Mouse (Mus musculus): Measurements from ENCODE around the gene Kdm8. TPM values are rescaled to one million over a fixed set of nuclear protein-coding genes. Genes with fewer than 3 reads are reported as not detected.

The Kdm8 gene
- polyA plus RNA-seq (2012; rRNA removed) = 5.5 TPM in 2 replicates

DNA sequence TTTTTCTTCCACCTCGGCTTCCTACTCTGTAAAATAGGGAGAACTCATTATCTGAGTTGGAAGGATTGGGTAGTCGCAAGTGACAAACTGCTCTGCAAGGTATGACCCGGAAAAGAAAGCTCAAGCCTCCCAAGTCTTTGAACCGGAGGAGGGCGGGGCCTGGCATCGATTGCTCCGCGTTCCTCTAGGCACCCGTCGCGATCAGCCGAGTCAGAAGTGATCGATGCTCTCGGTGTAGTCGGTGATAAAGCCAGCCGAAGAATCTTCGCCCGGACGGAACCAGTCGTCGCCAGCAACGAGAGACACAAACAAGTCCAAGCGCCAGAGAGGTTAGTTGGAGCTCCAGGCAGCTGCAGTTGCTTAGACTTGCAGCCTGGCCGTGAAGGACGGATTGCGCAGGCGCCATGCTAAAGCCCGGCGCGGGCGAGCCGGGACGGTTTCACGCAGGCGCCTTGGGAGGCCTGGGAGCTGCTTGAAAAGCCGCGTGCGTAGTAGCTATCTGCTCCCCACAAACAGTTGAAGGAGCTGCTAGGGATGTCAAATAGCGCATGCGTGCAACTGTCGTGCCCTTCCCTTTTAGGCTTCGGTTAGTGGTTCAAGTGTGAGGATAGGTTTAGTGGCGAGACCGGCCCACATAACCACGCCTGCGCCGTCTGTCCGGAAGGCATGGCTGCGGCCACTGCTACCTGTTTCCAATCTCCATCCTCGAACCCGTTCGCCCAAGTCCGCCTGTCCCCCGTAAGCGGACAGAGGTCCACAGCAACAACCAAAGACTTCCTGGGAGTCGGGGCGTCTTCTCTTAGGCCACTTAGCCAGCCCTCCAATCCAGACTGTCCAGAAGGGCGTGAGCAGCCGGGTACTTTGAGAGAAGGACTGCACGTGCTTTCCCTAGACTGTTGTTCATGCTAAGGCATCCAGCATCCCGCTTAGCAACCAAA lies at the start of gene Kdm8:
Gene Kdm8 (plus strand): TSS at position 213 of the 938 bp plus-strand sequence.
- H3K4me3 ChIP-seq (ENCODE audit: insufficient read depth, low read length) = peak within 1 kb of the TSS; percentile 63
- TF ChIP-seq POLR2A (IDR thresholded peaks at IDR 0.05; ENCODE audit: extremely low read depth, insufficient read depth, low read length) = peak; percentile 71
- TF ChIP-seq CTCF (IDR thresholded peaks at IDR 0.05; ENCODE audit: extremely low read depth, insufficient read depth, low read length) = no peak
- peaks cover 5% of the 10 kb centered on the region; the same call in 1 of the 2 replicates for H3K4me1 ChIP-seq (ENCODE audit: control insufficient read depth, insufficient read depth, low read length)
- peak within 1 kb of the TSS; percentile 96 for H3K27ac ChIP-seq (ENCODE audit: insufficient read depth, low read length)

DNA sequence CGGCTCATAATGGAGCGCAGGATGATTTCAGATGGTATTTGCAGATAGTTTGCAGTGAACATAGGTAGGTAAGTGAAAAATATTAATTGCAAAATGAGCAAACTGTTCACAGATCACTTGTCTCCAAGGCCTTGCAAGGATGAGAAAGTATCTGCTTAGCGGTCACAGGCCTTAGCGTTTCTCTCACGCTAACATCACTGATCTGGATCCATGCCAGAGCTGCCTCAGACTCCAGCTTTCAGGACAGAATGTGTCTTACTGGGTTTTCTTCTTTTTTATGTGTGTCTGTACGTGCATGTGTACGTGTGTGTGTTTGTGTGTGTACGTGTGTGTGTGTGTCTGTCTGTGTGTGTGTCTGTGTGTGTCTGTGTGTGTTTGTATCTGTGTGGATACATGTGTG lies 46.4 kb upstream of the Kdm8 start:
- Histone ChIP-seq H3K27ac (ENCODE audit: insufficient read depth, low read length) (no peak overlapping the region), H3K4me3 (ENCODE audit: insufficient read depth, low read length) (no peak overlapping the region), H3K4me1 (ENCODE audit: control insufficient read depth, insufficient read depth, low read length) (peaks cover 7% of the 10 kb centered on the region)
- no peak for TF ChIP-seq POLR2A (IDR thresholded peaks at IDR 0.05; ENCODE audit: extremely low read depth, insufficient read depth, low read length)
- TF ChIP-seq CTCF (IDR thresholded peaks at IDR 0.05; ENCODE audit: extremely low read depth, insufficient read depth, low read length) = no peak

DNA sequence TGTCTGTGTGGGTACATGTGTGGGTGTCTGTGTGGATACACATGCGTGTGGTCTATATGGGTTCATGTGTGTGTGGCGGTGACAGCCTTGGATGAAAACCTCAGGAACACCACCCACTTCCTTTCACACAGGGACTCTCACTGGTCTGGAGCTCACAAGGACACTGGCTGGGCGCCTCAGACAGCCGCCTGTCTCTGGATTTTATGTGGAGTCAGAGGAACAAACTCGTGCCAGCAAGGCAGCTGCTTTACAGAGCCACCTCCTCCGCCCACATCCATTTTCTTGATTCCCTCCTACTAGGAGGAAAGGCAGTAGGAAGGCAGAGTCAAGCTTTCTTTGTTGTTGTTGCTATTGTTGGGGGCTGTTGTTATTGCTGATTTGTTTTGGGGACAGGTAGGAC lies 45.8 kb upstream of the Kdm8 start:
- TF ChIP-seq POLR2A (IDR thresholded peaks at IDR 0.05; ENCODE audit: extremely low read depth, insufficient read depth, low read length) = no peak
- TF ChIP-seq CTCF (IDR thresholded peaks at IDR 0.05; ENCODE audit: extremely low read depth, insufficient read depth, low read length) = no peak
- peaks cover 7% of the 10 kb centered on the region for H3K4me1 ChIP-seq (ENCODE audit: control insufficient read depth, insufficient read depth, low read length)
- no peak overlapping the region for H3K4me3 ChIP-seq (ENCODE audit: insufficient read depth, low read length)
- no peak overlapping the region for H3K27ac ChIP-seq (ENCODE audit: insufficient read depth, low read length)

DNA sequence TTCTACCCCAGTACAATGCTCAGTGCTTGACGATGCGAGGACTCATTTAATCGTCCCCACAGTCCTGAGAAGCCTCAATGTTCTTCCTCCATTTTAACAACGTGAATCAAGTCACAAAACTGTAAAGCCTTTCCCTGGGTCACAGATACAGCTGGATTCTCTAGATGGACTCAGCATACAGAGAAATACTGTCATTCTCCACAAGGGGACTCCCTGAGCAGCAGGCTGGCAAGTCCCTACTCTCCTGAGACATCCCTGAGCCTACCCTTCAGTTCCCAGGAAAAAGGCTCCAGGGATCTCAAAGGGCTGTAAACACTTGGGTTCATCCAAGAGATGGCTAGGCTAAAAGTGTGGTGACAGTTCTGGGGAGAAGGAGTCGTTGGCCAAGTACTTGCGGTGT lies 37.3 kb upstream of the Kdm8 start:
- H3K4me3 ChIP-seq (ENCODE audit: insufficient read depth, low read length) = no peak overlapping the region
- TF ChIP-seq POLR2A (IDR thresholded peaks at IDR 0.05; ENCODE audit: extremely low read depth, insufficient read depth, low read length) (no peak), CTCF (IDR thresholded peaks at IDR 0.05; ENCODE audit: extremely low read depth, insufficient read depth, low read length) (peak; percentile 32; the same call in 1 of the 2 replicates)

DNA sequence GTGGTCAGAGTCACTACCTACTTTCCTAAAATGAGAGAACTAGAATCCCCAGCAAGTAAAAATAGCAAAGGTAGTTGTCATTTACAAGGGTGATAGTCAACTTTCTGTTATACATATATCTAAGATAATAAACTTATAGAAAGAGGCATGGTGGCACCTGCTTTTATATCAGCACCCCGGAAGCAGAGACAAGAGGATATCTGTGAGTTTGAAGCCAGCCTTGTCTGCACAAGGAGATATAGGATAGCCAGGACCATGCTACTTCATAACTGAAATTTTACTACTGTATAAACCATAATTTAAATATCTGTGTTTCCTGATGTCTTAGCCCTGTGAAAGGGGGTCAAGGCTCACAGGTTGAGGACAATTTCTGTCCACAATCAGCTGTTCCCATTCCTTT lies 29.4 kb upstream of the Kdm8 start:
- Histone ChIP-seq H3K4me1 (ENCODE audit: control insufficient read depth, insufficient read depth, low read length) (no peaks in the 10 kb centered on the region), H3K27ac (ENCODE audit: insufficient read depth, low read length) (no peak overlapping the region), H3K4me3 (ENCODE audit: insufficient read depth, low read length) (no peak overlapping the region)
- no peak for TF ChIP-seq POLR2A (IDR thresholded peaks at IDR 0.05; ENCODE audit: extremely low read depth, insufficient read depth, low read length)
- TF ChIP-seq CTCF (IDR thresholded peaks at IDR 0.05; ENCODE audit: extremely low read depth, insufficient read depth, low read length) = no peak

More for the DNA sequence above, 37.3 kb upstream of the Kdm8 start:
- H3K27ac ChIP-seq (ENCODE audit: insufficient read depth, low read length) = no peak overlapping the region
- no peaks in the 10 kb centered on the region for H3K4me1 ChIP-seq (ENCODE audit: control insufficient read depth, insufficient read depth, low read length)

DNA sequence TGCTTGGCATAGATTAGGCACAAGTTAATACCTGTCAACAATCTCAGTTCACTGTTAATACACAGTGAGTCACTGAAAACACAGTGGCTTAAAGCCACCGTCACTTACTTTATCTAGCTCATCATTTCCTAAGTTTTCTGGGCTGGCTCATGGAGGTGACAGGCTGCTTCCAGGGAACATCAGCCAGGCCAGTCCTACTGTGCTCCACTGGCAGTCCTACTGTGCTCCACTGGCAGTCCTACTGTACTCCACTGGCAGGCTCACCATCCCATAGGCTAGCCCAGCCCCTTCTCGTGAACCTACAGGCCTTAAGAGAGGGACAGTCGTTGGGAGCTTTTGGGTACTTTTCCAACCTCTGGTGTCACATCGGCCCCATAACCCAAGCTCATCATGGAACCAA lies 28.7 kb upstream of the Kdm8 start:
- Histone ChIP-seq H3K27ac (ENCODE audit: insufficient read depth, low read length) (no peak overlapping the region), H3K4me3 (ENCODE audit: insufficient read depth, low read length) (no peak overlapping the region), H3K4me1 (ENCODE audit: control insufficient read depth, insufficient read depth, low read length) (no peaks in the 10 kb centered on the region)
- TF ChIP-seq CTCF (IDR thresholded peaks at IDR 0.05; ENCODE audit: extremely low read depth, insufficient read depth, low read length) (no peak), POLR2A (IDR thresholded peaks at IDR 0.05; ENCODE audit: extremely low read depth, insufficient read depth, low read length) (no peak)

DNA sequence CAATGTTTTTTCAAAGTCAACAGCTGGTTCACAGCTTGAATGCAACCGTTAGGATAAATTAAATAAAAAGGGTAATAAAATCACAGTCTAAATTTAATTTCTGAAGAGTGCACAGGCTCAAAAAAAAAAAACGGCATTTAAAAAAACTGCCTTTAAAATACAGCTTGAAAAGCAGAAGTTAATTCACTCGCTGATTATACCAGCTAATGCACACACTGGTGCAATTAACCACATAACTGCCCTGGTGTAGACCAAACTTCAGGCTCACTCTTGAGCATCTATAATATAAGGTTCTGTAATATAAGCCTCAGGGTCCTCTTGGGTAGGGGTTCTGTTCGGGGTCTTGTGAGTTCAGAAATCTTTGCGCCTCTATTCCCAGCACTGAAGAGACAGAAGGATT lies 27.7 kb upstream of the Kdm8 start:
- H3K27ac ChIP-seq (ENCODE audit: insufficient read depth, low read length) = no peak overlapping the region
- H3K4me3 ChIP-seq (ENCODE audit: insufficient read depth, low read length) = no peak overlapping the region
- TF ChIP-seq POLR2A (IDR thresholded peaks at IDR 0.05; ENCODE audit: extremely low read depth, insufficient read depth, low read length) = no peak
- no peak for TF ChIP-seq CTCF (IDR thresholded peaks at IDR 0.05; ENCODE audit: extremely low read depth, insufficient read depth, low read length)
- H3K4me1 ChIP-seq (ENCODE audit: control insufficient read depth, insufficient read depth, low read length) = no peaks in the 10 kb centered on the region

DNA sequence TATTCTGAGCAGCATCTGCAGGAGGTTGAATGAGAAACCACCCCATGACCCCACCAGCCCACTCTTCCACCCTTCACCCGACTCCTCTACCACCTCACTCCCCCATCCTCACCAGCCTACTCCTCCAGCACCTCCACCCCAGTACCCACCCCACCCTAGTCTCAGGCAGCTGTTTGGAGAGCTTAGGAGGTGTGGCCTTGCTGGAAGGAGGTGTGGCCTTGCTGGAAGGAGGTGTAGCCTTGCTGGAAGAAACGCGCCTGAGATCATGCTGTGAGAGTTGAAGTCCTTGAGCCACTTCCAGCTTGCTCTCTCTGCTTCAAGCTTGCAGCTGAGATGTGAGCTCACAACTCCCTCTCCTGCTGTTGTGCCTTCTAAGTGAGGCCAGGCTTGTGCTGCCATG lies 26.1 kb upstream of the Kdm8 start:
- Histone ChIP-seq H3K4me1 (ENCODE audit: control insufficient read depth, insufficient read depth, low read length) (no peaks in the 10 kb centered on the region), H3K4me3 (ENCODE audit: insufficient read depth, low read length) (no peak overlapping the region), H3K27ac (ENCODE audit: insufficient read depth, low read length) (no peak overlapping the region)
- TF ChIP-seq CTCF (IDR thresholded peaks at IDR 0.05; ENCODE audit: extremely low read depth, insufficient read depth, low read length) (no peak), POLR2A (IDR thresholded peaks at IDR 0.05; ENCODE audit: extremely low read depth, insufficient read depth, low read length) (no peak)

DNA sequence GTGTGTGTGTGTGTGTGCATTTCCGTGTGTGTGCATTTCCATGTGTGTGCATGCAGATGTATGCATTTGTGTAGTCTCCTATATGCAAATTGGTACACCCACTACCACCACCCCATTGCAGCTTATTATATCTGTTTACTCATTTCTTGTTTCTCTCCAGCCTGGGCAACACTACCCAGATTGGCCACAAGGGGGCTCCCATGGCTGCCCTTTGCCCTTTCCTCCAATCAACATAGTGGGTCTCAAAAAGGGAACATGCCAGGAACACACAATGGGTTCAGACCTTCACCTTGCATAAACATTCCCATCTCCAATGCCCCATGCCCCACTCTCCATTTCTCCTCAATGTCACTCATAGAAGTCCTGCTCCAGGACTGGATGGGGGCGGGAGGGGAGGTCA lies 24.3 kb upstream of the Kdm8 start:
- Histone ChIP-seq H3K27ac (ENCODE audit: insufficient read depth, low read length) (no peak overlapping the region), H3K4me1 (ENCODE audit: control insufficient read depth, insufficient read depth, low read length) (no peaks in the 10 kb centered on the region), H3K4me3 (ENCODE audit: insufficient read depth, low read length) (no peak overlapping the region)
- TF ChIP-seq CTCF (IDR thresholded peaks at IDR 0.05; ENCODE audit: extremely low read depth, insufficient read depth, low read length) = peak; percentile 39
- no peak for TF ChIP-seq POLR2A (IDR thresholded peaks at IDR 0.05; ENCODE audit: extremely low read depth, insufficient read depth, low read length)

DNA sequence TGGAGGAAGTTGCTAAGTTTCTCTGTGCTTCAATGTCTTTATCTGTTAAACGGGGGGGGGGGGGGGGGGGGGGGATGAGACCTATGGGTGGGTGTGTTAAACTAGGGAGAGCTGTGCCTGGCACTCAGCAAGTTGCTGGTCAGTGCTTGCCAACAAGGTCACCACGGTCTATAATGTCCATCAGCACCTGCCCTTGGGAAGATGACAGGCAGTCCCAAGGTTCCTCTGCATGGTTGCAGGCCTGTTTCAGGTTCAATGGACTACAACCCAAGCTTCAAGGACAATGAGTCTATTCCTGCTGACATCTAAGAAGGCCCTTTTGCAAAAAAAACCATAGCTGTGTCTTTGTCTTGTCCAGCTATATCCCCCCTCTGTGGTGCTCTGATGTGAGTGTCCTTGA lies 22.6 kb upstream of the Kdm8 start:
- Histone ChIP-seq H3K4me1 (ENCODE audit: control insufficient read depth, insufficient read depth, low read length) (no peaks in the 10 kb centered on the region), H3K4me3 (ENCODE audit: insufficient read depth, low read length) (no peak overlapping the region), H3K27ac (ENCODE audit: insufficient read depth, low read length) (no peak overlapping the region)
- no peak for TF ChIP-seq POLR2A (IDR thresholded peaks at IDR 0.05; ENCODE audit: extremely low read depth, insufficient read depth, low read length)
- TF ChIP-seq CTCF (IDR thresholded peaks at IDR 0.05; ENCODE audit: extremely low read depth, insufficient read depth, low read length) = no peak

Measured in cortical plate, adult 2 months (tissue).